Mouse (Mus musculus) Muller cell, postnatal 12 days (primary cell): ENCODE results near the gene Zfp799.
A peak's percentile ranks its signal among the peaks of the same experiment; 100 is the strongest.

Source experiments
- DNase-seq: peaks from one replicate; pipeline ENCODE4 v3.0.0-alpha.2; 2015; ENCODE audit errors: inconsistent ontology term

Zfp799 gene

GRCm38 (mm10) chr17:32787436-32788093 is 42.5 kb downstream of the Zfp799 start:
- peak; percentile 78 for DNase-seq

DNA sequence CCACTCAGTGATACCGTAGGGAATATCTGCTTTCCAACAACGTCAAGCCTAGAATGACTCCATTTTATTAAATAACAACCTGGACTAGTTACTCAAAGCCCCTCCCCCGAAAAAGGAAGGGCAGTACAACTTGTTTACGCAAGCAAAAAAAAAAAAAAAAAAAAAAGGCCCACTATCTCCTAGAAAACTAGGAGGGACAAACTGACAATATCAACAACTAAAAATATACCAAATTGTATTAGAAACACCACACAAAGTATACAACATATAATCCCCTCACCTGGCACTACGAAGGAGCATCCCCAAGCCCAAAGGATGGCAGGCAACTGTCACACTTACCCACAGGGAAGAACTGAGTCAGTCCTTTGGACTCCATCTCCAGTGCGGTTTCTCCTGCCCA is 43.1 kb downstream of the Zfp799 start:
- no peak for DNase-seq

DNA sequence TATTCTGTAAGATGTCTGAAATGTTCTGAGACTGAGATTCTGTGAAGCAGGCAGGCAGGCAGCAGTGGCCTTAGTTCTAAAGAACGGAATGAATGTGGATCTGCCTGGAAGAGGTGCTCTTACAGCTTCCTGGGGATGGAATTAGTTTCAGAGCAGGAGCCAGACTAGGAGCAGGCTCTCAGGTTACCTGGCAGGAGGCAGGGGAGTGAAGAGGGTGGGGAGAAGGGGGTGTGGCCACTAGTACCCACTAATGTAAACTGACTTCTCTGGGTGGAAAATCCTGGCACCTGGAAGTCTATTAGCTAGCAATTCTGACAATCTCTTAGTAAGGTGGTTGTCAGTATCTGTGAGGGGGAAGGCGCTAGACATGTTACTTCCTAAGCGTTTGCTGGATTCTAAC is 44.4 kb downstream of the Zfp799 start:
- no peak for DNase-seq

- DNase-seq, result no peak
Observed at GRCm38 (mm10) chr17:32777564-32777963, 52.5 kb downstream of the Zfp799 start.

- no peak for DNase-seq
Observed at GRCm38 (mm10) chr17:32771213-32771612, 58.8 kb downstream of the Zfp799 start.

GRCm38 (mm10) chr17:32766422-32766821 is 63.6 kb downstream of the Zfp799 start:
- no peak for DNase-seq
